Comparison of ENCODE assay signal across 8 mouse cellular contexts in genomic region chr19:46762291-46762991, GRCm38 (mm10). TPM values are rescaled to one million over a fixed set of nuclear protein-coding genes. Genes with fewer than 3 reads are reported as not detected.
DNase-seq lines count a peak whose midpoint lies in the region; ATAC-seq and TF ChIP-seq lines count a peak whose summit lies in the region.

No protein-coding gene starts in this region.

- no peaks in the 10 kb centered on the region for H3K9me3 ChIP-seq in limb, embryonic 13.5 days
- H3K9me3 ChIP-seq in stomach, postnatal 0 days (ENCODE audit: control insufficient read depth, low read length), result no peaks in the 10 kb centered on the region

- 0 out of 2 replicates have a peak, but pooled peaks have one; percentile 1 for TF ChIP-seq CTCF in stomach, postnatal 0 days (IDR thresholded peaks at IDR 0.05; ENCODE audit: low read depth)

- peak overlapping the region; percentile 76 for H3K4me3 ChIP-seq in limb, embryonic 13.5 days
- H3K4me3 ChIP-seq in stomach, postnatal 0 days (ENCODE audit: low read depth, low read length), result peak overlapping the region; percentile 75

- H3K4me2 ChIP-seq in limb, embryonic 13.5 days (replicated peaks), result peak overlapping the region; percentile 100
- H3K4me2 ChIP-seq in stomach, postnatal 0 days (replicated peaks; ENCODE audit: low read depth), result peak overlapping the region; percentile 89

- peaks cover 46% of the 10 kb centered on the region for H3K27me3 ChIP-seq in limb, embryonic 13.5 days
- H3K27me3 ChIP-seq in stomach, postnatal 0 days (ENCODE audit: control insufficient read depth, insufficient read depth, low read length), result no peaks in the 10 kb centered on the region

- H3K9ac ChIP-seq in limb, embryonic 13.5 days, result peak overlapping the region; percentile 77
- peak overlapping the region; percentile 72 for H3K9ac ChIP-seq in stomach, postnatal 0 days (ENCODE audit: low read length)

- no peak for ATAC-seq in limb, embryonic 13.5 days (ENCODE audit: low FRiP score, low read depth)
- ATAC-seq in stomach, postnatal 0 days (ENCODE audit: low FRiP score, low TSS enrichment), result no peak

- H3K4me1 ChIP-seq in limb, embryonic 13.5 days, result peaks cover 27% of the 10 kb centered on the region
- no peaks in the 10 kb centered on the region for H3K4me1 ChIP-seq in stomach, postnatal 0 days (replicated peaks; ENCODE audit: control insufficient read depth, insufficient read depth)

- peak; percentile 14 to 46 for DNase-seq in heart, adult 18-20 months
- no peak for DNase-seq in heart, adult 8-10 months (ENCODE audit: low spot score)
- peak; percentile 64 for DNase-seq in cerebellum, adult 9-10 months
- DNase-seq in frontal cortex, postnatal 25 days (ENCODE audit: low spot score in 2 of 2), result peak; percentile 23 to 24
- DNase-seq in kidney, adult 11 months, result peak; percentile 41
- peak; percentile 12 to 18 for DNase-seq in natural killer cell, adult 2 months (ENCODE audit: low spot score in 2 of 2)
- peak; percentile 42 for DNase-seq in stomach, postnatal 0 days (ENCODE audit: low spot score)

- H3K27ac ChIP-seq in limb, embryonic 13.5 days, result no peak overlapping the region
- no peak overlapping the region for H3K27ac ChIP-seq in stomach, postnatal 0 days (replicated peaks)

- H3K36me3 ChIP-seq in limb, embryonic 13.5 days, result no peaks in the 10 kb centered on the region
- no peaks in the 10 kb centered on the region for H3K36me3 ChIP-seq in stomach, postnatal 0 days (ENCODE audit: control insufficient read depth, insufficient read depth, low read length)

- TF ChIP-seq EP300 in stomach, postnatal 0 days (optimal IDR thresholded peaks at IDR 0.05), result no peak

- WGBS in limb, embryonic 13.5 days, result under 1% methylated on average over 50 of the region's 50 CpGs
- WGBS in stomach, postnatal 0 days, result 1% methylated on average over 50 of the region's 50 CpGs

RNA-seq across cellular contexts. Expression of gene Cnnm2, which starts 1.0 kb away (rescaled TPM):
- total RNA-seq in heart, adult 18-20 months (2021), result 1 to 10 TPM; 5.7 to 6.7 TPM
- 1 to 10 TPM; 5.2 to 8.4 (median 6.0) TPM for total RNA-seq in heart, adult 8-10 months (2022)
- polyA plus RNA-seq in limb, embryonic 13.5 days (2015; fragmentation: Nextera tagmentation; extraction: Ambion mirVana), result 3.2 and 4.1 TPM in 2 replicates
- 2.0 and 2.1 TPM in 2 replicates for polyA plus RNA-seq in stomach, postnatal 0 days (2015; fragmentation: Nextera tagmentation; extraction: Ambion mirVana)

RNA-seq across cellular contexts. Expression of gene As3mt, which starts 55.2 kb away (rescaled TPM):
- total RNA-seq in heart, adult 18-20 months (2021), result 10 to 100 TPM; 90.6 to 94.2 TPM
- total RNA-seq in heart, adult 8-10 months (2022), result 100 to 1,000 TPM in 2 of 4 experiments, 10 to 100 TPM in 2; 91.3 to 104 (median 98.7) TPM
- 38.3 and 38.5 TPM in 2 replicates for polyA plus RNA-seq in limb, embryonic 13.5 days (2015; fragmentation: Nextera tagmentation; extraction: Ambion mirVana)
- polyA plus RNA-seq in stomach, postnatal 0 days (2015; fragmentation: Nextera tagmentation; extraction: Ambion mirVana), result 17.0 and 17.7 TPM in 2 replicates
